Mouse (Mus musculus): ENCODE results near the gene 9830107B12Rik. TPM values are rescaled to one million over a fixed set of nuclear protein-coding genes. Genes with fewer than 3 reads are reported as not detected.
A peak's percentile ranks its signal among the peaks of the same experiment; 100 is the strongest.
"Not testable (repeated sequence)": the region's sequence is repeated elsewhere in the genome, so short reads cannot be mapped to it uniquely, and the experiment has no call there.

Gene 9830107B12Rik
- not detected for total RNA-seq (2021)
- long read RNA-seq, experiment 1, result 0 reads
- long read RNA-seq, experiment 2, result 0 reads

GRCm38 (mm10) chr17:48146120-48146519 lies at the start of gene 9830107B12Rik:
Gene 9830107B12Rik (minus strand): TSS chr17:48146268.
- Histone ChIP-seq H3K27ac (no peak within 1 kb of the TSS), H3K4me3 (no peak within 1 kb of the TSS)
- no peak for DNase-seq (ENCODE audit: low spot score in 2 of 2)
- no peak for TF ChIP-seq CTCF (conservative IDR thresholded peaks at IDR 0.05)

- Histone ChIP-seq H3K27ac (no peak overlapping the region), H3K4me3 (no peak overlapping the region)
- DNase-seq (ENCODE audit: low spot score in 2 of 2), result no peak
- no peak for TF ChIP-seq CTCF (conservative IDR thresholded peaks at IDR 0.05)
Observed at GRCm38 (mm10) chr17:48192366-48192765, 46.3 kb upstream of the 9830107B12Rik start.

- H3K4me3 ChIP-seq, result no peak overlapping the region
- DNase-seq (ENCODE audit: low spot score in 2 of 2), result no peak
- no peak overlapping the region for H3K27ac ChIP-seq
- TF ChIP-seq CTCF (conservative IDR thresholded peaks at IDR 0.05), result no peak
Observed at GRCm38 (mm10) chr17:48185252-48185651, 39.2 kb upstream of the 9830107B12Rik start.

GRCm38 (mm10) chr17:48167103-48167502 lies 21.0 kb upstream of the 9830107B12Rik start, which contains the start of gene A530064D06Rik:
Gene A530064D06Rik (minus strand): TSS chr17:48167275.
- DNase-seq (ENCODE audit: low spot score in 2 of 2); H3K4me3 ChIP-seq; H3K27ac ChIP-seq: not testable (repeated sequence)

- H3K27ac ChIP-seq, result no peak overlapping the region
- no peak for TF ChIP-seq CTCF (conservative IDR thresholded peaks at IDR 0.05)
Observed at GRCm38 (mm10) chr17:48157382-48158076, 11.5 kb upstream of the 9830107B12Rik start.

GRCm38 (mm10) chr17:48132810-48133209 lies 13.3 kb downstream of the 9830107B12Rik start:
- DNase-seq (ENCODE audit: low spot score in 2 of 2), result no peak
- H3K27ac ChIP-seq, result no peak overlapping the region
- TF ChIP-seq CTCF (conservative IDR thresholded peaks at IDR 0.05), result no peak
- no peak overlapping the region for H3K4me3 ChIP-seq

More at GRCm38 (mm10) chr17:48157382-48158076, 11.5 kb upstream of the 9830107B12Rik start:
- no peak for DNase-seq (ENCODE audit: low spot score in 2 of 2)
- no peak overlapping the region for H3K4me3 ChIP-seq

GRCm38 (mm10) chr17:48120456-48120855 lies 25.6 kb downstream of the 9830107B12Rik start:
- no peak overlapping the region for H3K27ac ChIP-seq
- TF ChIP-seq CTCF (conservative IDR thresholded peaks at IDR 0.05), result no peak
- DNase-seq (ENCODE audit: low spot score in 2 of 2), result no peak
- no peak overlapping the region for H3K4me3 ChIP-seq

GRCm38 (mm10) chr17:48119656-48120055 lies 26.4 kb downstream of the 9830107B12Rik start:
- Histone ChIP-seq H3K27ac (no peak overlapping the region), H3K4me3 (no peak overlapping the region)
- DNase-seq (ENCODE audit: low spot score in 2 of 2), result peak; percentile 41 to 87
- peak; percentile 98 for TF ChIP-seq CTCF (conservative IDR thresholded peaks at IDR 0.05)

GRCm38 (mm10) chr17:48118570-48118969 lies 27.5 kb downstream of the 9830107B12Rik start:
- no peak for TF ChIP-seq CTCF (conservative IDR thresholded peaks at IDR 0.05)
- no peak for DNase-seq (ENCODE audit: low spot score in 2 of 2)
- no peak overlapping the region for H3K27ac ChIP-seq
- no peak overlapping the region for H3K4me3 ChIP-seq

- peak; percentile 79 for TF ChIP-seq CTCF (conservative IDR thresholded peaks at IDR 0.05)
- Histone ChIP-seq H3K27ac (no peak overlapping the region), H3K4me3 (no peak overlapping the region)
- no peak for DNase-seq (ENCODE audit: low spot score in 2 of 2)
Observed at GRCm38 (mm10) chr17:48110547-48111287, 35.4 kb downstream of the 9830107B12Rik start.

- DNase-seq (ENCODE audit: low spot score in 2 of 2), result no peak
- TF ChIP-seq CTCF (conservative IDR thresholded peaks at IDR 0.05), result no peak
Observed at GRCm38 (mm10) chr17:48108520-48108919, 37.5 kb downstream of the 9830107B12Rik start.

GRCm38 (mm10) chr17:48107862-48108261 lies 38.2 kb downstream of the 9830107B12Rik start:
- no peak overlapping the region for H3K27ac ChIP-seq
- peak; percentile 31 for TF ChIP-seq CTCF (conservative IDR thresholded peaks at IDR 0.05)
- no peak overlapping the region for H3K4me3 ChIP-seq
- DNase-seq (ENCODE audit: low spot score in 2 of 2), result no peak

More at GRCm38 (mm10) chr17:48108520-48108919, 37.5 kb downstream of the 9830107B12Rik start:
- Histone ChIP-seq H3K27ac (no peak overlapping the region), H3K4me3 (no peak overlapping the region)

GRCm38 (mm10) chr17:48107333-48107732 lies 38.7 kb downstream of the 9830107B12Rik start:
- Histone ChIP-seq H3K27ac (no peak overlapping the region), H3K4me3 (no peak overlapping the region)
- no peak for DNase-seq (ENCODE audit: low spot score in 2 of 2)
- TF ChIP-seq CTCF (conservative IDR thresholded peaks at IDR 0.05), result no peak
